Mouse (Mus musculus): ENCODE measurements around the gene Socs4.
A peak's percentile ranks its signal among the peaks of the same experiment; 100 is the strongest.
"Not testable (repeated sequence)": the region's sequence is repeated elsewhere in the genome, so short reads cannot be mapped to it uniquely, and the experiment has no call there.

Socs4 gene

GRCm38 (mm10) chr14:47286215-47286614, 9.5 kb downstream of the Socs4 start:
- DNase-seq (ENCODE audit: low spot score in 2 of 2), result no peak

DNA sequence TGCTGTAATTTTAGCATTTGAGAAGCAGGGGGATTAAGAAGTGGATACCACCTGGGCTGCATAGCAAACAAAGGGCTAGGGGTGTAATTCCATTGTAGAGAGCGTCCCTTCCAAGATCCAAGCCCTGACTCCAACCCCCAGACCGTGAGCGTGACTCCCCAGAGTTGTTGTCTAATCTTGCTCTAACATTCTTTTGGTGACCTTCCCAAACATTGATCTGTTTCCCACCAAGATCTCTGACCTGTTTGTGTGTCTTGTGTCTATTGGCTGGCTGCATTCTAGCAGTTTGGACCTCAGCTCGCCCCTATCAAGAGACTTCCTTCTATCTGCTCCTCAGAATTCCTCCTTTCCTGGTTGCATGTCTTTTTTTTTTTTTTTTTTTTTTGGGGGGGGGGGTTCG, 10.3 kb downstream of the Socs4 start:
- DNase-seq (ENCODE audit: low spot score in 2 of 2), result no peak

DNA sequence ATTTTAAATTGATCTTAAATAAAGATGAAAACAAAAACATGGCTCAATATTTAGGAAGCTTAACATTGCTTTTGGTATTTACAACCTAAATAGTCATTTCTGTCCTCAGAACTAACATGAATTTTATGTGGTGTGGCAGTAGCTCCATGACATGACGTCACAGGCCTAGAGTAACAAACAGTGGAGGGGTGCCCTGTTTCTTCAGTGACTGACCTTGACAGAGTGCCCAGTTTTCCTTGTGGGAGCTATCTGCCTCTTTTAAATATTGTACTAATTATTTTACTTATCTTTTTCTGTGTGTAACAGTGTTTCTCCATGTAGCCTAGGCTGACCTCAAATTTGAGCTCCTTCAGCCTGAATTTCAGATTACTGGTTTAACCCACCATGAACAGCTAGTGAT, 15.0 kb downstream of the Socs4 start:
- no peak for DNase-seq (ENCODE audit: low spot score in 2 of 2)

DNA sequence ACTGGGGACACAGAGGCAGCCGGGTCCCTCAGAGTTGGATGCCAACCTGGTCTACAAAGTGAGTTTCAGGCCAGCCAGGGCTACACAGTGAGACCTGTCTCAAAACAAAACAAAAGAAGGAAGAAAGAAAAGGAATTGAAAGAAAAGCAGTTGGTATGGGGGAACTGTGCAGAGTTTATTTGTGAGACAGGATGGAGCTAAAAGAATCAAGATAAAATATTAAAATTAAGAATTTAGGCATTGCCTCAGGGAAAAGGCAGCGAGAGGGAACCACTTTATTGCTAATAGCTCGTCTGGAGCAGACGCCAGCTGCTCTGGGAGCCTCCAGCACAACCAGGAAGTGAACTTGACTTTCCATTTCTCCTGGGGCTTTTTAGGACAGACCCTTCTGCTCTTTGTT, 17.4 kb downstream of the Socs4 start:
- DNase-seq (ENCODE audit: low spot score in 2 of 2), result no peak

DNA sequence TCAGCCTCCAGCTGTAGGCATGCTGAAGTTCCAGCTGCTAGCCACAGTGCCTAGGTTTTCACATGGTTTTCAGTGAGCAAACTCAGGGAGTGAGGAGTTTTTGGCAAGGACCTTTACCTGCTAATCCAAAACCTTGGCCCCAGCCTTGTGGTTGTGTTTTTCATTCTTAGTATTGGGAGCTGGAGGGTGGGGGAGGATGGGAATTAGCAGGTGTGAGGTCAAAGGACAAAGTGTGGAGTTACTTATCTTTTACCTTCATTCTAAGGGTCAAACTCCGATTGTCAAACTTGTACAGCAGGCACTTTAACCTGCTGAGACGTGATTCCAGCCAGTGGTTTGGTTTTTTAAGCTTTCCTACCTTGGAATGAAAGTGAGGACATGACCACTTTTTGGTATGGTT, 19.5 kb downstream of the Socs4 start:
- no peak for DNase-seq (ENCODE audit: low spot score in 2 of 2)

- DNase-seq (ENCODE audit: low spot score in 2 of 2), result peak; percentile 78 to 89
Observed at GRCm38 (mm10) chr14:47297785-47298407, 21.2 kb downstream of the Socs4 start, which contains the start of gene Mapk1ip1l. Gene Mapk1ip1l (plus strand): TSS chr14:47298266.

GRCm38 (mm10) chr14:47298408-47298792, 21.7 kb downstream of the Socs4 start:
- DNase-seq (ENCODE audit: low spot score in 2 of 2), result no peak

- peak; percentile 14 to 28 for DNase-seq (ENCODE audit: low spot score in 2 of 2)
Observed at GRCm38 (mm10) chr14:47298819-47299261, 22.1 kb downstream of the Socs4 start.

DNA sequence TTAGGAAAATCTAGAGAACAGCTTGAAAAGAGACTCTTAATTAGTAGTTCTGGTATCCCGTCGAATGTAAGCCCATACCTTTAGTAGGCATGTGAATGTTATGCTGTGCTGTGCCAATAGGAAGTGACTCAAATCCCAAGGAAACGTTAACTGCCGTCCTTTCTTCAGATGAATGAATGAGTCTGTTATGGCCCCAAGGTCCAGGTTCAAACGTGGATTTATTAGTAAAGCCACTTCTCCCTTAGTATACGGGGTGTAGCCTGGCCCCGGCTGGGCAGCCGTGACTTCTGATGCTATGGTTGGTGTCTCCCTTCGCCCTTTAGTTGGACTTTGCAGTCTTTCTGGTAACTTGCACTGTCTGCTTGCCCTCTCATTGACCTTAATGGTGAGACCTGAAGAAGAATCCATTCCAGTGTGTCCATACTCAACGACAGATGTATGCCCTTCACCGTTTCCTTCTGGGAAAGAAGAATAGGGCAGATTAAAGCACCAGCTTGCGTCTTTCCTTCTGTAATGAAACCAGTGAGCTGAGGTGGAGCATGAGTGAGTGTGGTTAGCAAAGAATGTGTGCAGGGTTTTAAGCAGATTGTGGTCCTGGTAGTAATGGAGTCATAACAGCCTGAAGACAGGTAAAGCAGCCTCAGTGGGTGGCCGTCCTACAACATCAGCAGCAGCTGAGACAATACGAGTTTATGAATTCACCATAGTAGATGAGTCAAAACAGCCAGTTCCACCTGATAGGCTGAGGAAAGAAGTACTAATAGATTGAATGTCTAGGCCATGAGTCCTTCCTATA, 26.4 kb downstream of the Socs4 start:
- no peak for DNase-seq (ENCODE audit: low spot score in 2 of 2)

DNA sequence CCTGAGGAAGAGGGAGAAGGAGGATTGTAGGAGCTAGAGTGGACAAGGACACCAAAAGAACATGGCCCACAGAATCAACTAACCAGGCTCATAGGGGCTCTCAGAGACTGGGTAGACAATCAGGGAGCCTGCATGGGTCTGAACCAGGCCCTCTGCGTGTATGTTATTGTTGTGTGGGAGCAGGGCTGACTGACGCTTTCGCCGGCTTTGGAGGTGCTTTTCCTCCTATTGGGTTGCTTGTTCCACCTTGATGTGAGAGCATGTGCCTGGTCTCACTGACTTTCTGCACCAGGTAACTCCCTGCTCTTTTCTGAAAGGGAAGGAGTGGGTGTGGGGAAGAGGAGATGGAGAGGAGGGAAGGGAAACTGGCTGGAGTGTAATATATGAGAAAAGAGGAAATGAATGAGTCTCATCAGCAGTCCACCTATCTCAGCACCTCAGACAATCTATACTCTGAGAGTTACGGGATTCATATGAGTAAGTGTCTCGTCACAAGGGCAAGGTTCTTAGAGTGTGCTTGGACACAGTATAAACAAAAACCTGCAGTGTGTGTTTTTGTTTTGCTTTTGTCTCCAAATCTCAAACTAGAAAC, 28.2 kb downstream of the Socs4 start:
- DNase-seq (ENCODE audit: low spot score in 2 of 2), result no peak

GRCm38 (mm10) chr14:47305933-47306332, 29.2 kb downstream of the Socs4 start:
- no peak for DNase-seq (ENCODE audit: low spot score in 2 of 2)

DNA sequence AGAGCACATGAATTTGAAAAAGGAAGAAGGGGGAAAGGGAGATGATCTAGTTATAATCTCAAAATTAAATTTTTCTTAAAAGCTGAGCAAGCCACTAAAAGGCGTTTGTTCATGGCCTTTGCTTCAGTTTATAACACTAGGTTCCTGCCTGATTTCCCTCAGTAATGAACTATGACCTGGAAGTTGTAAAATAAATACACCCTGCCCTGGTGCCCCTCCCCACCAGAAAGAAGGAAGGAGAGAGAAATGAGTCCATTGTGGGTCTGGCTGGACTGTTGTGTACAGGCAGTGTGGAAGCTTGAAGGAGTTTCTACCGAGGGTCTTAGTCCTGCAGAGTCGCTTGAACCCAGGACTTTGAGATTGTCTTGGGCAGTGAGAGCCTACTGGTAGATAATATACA, 30.9 kb downstream of the Socs4 start:
- DNase-seq (ENCODE audit: low spot score in 2 of 2), result no peak

GRCm38 (mm10) chr14:47309061-47309460, 32.3 kb downstream of the Socs4 start:
- no peak for DNase-seq (ENCODE audit: low spot score in 2 of 2)

DNA sequence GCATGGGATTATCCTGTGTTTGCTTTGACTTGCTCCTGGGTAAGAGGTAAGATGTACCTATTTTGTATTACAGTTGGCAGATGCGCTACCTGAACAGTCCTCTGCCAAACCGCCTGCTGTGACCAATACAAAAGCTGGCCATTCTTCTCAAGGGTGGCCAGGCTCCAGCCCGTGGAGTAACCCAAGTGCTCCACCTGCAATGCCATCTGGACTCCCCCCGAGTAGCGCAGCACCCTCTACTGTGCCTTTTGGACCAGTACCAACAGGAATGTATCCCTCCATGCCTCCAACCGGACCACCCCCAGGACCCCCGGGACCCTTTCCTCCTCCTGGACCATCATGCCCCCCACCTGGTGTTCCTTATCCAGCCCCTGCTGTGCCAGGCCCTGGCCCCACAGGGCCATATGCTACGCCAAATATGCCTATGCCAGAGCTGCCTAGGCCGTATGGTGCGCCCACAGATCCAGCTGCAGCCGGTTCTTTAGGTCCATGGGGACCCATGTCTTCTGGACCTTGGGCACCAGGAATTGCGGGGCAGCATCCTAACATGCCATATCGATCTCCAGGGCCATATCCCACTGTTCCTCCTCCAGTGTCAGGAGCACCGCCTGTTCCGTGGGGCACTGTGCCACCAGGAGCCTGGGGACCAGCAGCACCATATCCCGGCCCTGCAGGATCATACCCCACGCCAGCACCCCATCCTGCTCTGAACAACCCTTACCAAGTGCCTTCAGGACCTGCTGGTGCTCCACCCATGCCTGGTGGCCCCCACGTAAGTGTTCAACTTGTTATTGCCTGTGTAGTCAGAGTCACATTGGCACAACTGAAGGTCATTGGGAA, 33.8 kb downstream of the Socs4 start:
- no peak for DNase-seq (ENCODE audit: low spot score in 2 of 2)

DNA sequence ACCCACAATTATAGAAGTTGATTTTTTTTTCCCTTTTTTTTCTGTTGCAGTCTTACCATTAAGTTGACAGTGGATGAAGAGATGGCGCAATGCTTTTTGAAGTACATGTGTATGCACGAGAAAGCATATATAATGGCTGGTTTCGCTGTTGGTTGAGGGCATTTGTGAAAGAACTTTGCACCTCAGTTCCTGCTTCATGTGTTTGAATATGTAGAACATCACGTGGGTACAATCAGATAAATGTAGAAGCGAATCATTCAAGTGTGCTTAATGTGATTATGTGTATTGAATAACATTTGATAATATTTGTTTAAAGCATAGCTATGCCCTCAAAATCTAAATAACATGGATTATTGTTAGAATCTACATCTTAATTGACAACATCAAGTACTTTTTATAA, 42.6 kb downstream of the Socs4 start:
- no peak for DNase-seq (ENCODE audit: low spot score in 2 of 2)

DNA sequence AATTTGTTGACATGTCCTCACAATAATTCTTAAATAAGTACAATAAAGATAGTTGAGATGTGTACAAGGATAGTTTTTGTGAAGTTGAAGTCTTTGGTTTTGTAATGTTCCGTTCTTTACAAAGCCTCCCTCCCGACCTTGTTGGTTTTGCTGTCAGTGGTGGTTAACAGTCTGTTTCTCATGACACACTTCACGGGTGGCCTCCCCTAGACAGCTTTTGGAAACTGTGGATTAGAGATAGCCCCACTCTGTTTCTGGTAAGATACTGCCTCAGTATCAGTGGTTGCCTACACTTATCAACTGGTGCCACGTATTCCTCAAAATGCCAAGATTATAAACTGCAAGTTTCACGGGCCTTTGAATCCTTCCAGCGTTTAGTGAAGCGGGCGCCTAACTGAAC, 44.9 kb downstream of the Socs4 start:
- DNase-seq (ENCODE audit: low spot score in 2 of 2), result not testable (repeated sequence)

DNA sequence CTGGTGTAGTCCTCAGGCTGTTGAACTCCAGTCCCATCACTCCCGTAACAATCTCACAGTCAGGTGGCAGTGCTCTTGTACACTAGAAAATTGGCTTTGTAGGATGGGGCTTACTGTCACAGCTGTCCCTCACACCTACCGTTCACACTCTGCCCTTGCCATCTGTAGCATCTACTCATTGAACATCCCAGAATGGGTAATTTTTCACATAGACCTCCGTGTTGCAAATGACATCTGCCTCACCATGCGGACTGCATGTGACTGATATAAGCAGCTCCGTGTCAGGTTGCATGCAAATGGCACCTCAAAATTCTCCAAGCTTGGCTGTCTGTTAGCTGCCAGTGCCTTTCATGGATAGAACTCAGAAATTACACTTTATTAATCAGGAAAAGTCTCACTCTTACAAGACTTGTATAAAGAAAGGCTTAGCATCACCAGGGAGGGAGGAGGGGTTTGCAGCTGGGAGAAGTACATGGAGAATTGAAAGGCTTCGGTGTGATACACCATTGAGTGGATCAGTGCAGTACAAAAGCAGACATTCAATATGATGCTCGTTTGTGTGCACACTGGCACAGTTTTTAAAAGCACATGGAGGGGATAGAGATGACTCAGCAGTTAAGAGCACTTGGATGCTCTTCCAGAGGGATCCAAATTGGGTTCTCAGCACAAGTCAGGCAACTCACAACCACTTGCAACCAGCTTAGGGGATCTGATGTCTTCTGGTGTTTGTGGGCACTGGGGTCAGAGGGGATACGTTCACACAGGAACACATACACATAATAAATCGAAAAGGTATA, 49.4 kb downstream of the Socs4 start:
- no peak for DNase-seq (ENCODE audit: low spot score in 2 of 2)

- DNase-seq (ENCODE audit: low spot score in 2 of 2), result no peak
Observed at GRCm38 (mm10) chr14:47327347-47327746, 50.6 kb downstream of the Socs4 start.

GRCm38 (mm10) chr14:47331920-47332319, 55.2 kb downstream of the Socs4 start:
- DNase-seq (ENCODE audit: low spot score in 2 of 2), result no peak

GRCm38 (mm10) chr14:47334819-47335218, 58.1 kb downstream of the Socs4 start:
- peak; percentile 24 to 61 for DNase-seq (ENCODE audit: low spot score in 2 of 2)

GRCm38 (mm10) chr14:47335300-47335699, 58.6 kb downstream of the Socs4 start:
- DNase-seq (ENCODE audit: low spot score in 2 of 2), result no peak

Measured in thymus, postnatal 10 days (tissue).